Mouse (Mus musculus): ENCODE measurements at regions not wholly inside any gene's neighbourhood (a gene's known extent, or its start where the extent isn't known, plus 50 kb on each side); places are given as distances from the start of the nearest gene placed in this dataset.

DNA sequence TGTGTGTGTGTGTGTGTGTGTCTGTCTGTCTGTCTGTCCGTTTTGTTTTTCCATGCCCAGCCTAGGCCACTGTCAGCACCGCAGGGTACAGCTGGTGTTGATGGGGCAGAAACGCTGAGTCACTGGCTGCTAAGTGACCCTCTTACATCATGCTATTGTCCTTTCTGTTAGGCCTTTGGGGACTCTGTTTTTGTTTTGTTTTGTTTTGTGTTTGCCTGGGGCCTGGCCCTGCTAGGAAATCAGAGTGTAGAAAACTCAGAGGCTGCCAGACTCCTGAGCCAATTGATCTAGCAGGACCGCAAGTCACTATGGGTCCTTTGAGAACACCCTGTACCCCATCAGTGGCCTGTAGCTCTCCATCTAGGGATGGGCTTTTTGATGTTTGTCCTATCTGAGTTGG, 59.9 kb upstream of the Ahctf1 start:
- H3K27me3 ChIP-seq (replicated peaks): no peaks in the 10 kb centered on the region
- no peaks in the 10 kb centered on the region for H3K9me3 ChIP-seq
- no peak overlapping the region for H3K27ac ChIP-seq
- H3K4me1 ChIP-seq (replicated peaks): peaks cover 9% of the 10 kb centered on the region; the same call in 1 of the 2 replicates
- WGBS: 63% methylated on average over 4 of the region's 4 CpGs
- ATAC-seq: no peak
- H3K9ac ChIP-seq: no peak overlapping the region
- no peaks in the 10 kb centered on the region for H3K36me3 ChIP-seq
- H3K4me2 ChIP-seq (replicated peaks): no peak overlapping the region
- no peak overlapping the region for H3K4me3 ChIP-seq (replicated peaks)

DNA sequence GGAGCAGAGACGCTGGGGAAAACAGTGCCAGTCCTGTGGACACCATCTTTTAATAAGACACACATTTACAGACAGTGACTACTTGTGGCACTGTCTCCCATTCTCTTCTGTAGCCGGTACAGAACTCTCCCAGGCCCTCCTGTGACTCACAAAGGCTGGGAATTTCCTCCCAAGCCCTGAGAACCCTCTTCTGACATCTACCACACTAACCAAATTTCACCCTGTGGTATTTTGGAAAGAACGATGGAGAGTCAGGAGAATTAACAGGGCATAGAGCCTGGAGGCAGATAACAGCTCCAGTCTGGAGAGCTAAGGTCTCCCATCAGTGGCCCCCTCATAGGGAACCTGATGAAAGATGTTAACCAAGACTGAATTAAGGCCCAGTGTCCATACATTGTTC, 59.5 kb upstream of the Ahctf1 start:
- no peak for ATAC-seq
- 72% methylated on average over 3 of the region's 3 CpGs for WGBS

DNA sequence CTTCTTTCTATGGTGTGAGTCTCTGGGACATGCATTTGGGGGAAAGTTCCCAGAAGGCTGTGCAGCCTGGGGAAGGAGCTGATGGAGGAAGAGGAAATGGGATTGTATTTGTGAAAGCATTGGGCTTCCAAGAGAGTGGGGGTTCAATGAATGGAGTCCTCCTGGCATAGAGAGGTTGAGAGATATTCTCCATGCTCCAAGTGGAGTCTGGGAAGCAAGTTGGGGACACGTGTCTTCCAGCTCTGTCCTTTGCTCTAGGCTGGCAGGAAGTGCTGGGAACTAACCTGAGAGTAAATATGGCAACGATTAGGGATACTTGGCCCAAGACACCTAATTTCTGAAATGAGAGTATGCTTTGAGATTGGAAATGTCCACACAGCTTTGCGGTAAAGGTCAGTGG, 58.3 kb upstream of the Ahctf1 start:
- 89% methylated on average over 3 of the region's 3 CpGs for WGBS
- H3K9ac ChIP-seq: no peak overlapping the region
- ATAC-seq: no peak
- no peaks in the 10 kb centered on the region for H3K27me3 ChIP-seq (replicated peaks)
- no peak overlapping the region for H3K4me2 ChIP-seq (replicated peaks)
- peaks cover 9% of the 10 kb centered on the region; the same call in 1 of the 2 replicates for H3K4me1 ChIP-seq (replicated peaks)
- no peaks in the 10 kb centered on the region for H3K36me3 ChIP-seq
- H3K4me3 ChIP-seq (replicated peaks): no peak overlapping the region
- H3K9me3 ChIP-seq: no peaks in the 10 kb centered on the region
- no peak overlapping the region for H3K27ac ChIP-seq

More for the DNA sequence above, 59.5 kb upstream of the Ahctf1 start:
- no peak overlapping the region for H3K9ac ChIP-seq
- no peak overlapping the region for H3K4me3 ChIP-seq (replicated peaks)
- no peak overlapping the region for H3K27ac ChIP-seq
- peaks cover 9% of the 10 kb centered on the region; the same call in 1 of the 2 replicates for H3K4me1 ChIP-seq (replicated peaks)
- no peaks in the 10 kb centered on the region for H3K9me3 ChIP-seq
- H3K4me2 ChIP-seq (replicated peaks): no peak overlapping the region
- H3K36me3 ChIP-seq: no peaks in the 10 kb centered on the region
- no peaks in the 10 kb centered on the region for H3K27me3 ChIP-seq (replicated peaks)

DNA sequence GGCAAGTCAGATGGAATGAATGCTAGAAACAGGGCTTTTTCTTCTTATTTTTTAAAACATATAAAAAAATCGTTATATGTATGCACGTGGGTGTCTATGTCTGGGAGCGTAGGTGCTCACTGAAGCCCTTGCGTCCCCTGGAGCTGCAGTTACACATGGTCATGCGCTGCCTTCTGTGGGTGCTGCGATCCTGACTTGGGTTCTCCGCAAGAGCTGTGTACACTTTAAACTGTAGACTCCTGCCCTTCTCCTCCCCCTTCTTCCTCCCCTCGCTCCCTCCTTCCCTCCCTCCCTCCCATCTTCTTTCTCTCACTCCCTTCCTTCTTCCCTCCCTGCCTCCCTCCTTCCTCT, 56.0 kb upstream of the Ahctf1 start:
- H3K4me1 ChIP-seq (replicated peaks): no peaks in the 10 kb centered on the region
- ATAC-seq: no peak
- H3K9me3 ChIP-seq: no peaks in the 10 kb centered on the region
- H3K27me3 ChIP-seq (replicated peaks): no peaks in the 10 kb centered on the region
- H3K36me3 ChIP-seq: no peaks in the 10 kb centered on the region
- no peak overlapping the region for H3K4me2 ChIP-seq (replicated peaks)
- H3K9ac ChIP-seq: no peak overlapping the region
- H3K4me3 ChIP-seq (replicated peaks): no peak overlapping the region
- WGBS: 71% methylated on average over 8 of the region's 8 CpGs
- no peak overlapping the region for H3K27ac ChIP-seq

DNA sequence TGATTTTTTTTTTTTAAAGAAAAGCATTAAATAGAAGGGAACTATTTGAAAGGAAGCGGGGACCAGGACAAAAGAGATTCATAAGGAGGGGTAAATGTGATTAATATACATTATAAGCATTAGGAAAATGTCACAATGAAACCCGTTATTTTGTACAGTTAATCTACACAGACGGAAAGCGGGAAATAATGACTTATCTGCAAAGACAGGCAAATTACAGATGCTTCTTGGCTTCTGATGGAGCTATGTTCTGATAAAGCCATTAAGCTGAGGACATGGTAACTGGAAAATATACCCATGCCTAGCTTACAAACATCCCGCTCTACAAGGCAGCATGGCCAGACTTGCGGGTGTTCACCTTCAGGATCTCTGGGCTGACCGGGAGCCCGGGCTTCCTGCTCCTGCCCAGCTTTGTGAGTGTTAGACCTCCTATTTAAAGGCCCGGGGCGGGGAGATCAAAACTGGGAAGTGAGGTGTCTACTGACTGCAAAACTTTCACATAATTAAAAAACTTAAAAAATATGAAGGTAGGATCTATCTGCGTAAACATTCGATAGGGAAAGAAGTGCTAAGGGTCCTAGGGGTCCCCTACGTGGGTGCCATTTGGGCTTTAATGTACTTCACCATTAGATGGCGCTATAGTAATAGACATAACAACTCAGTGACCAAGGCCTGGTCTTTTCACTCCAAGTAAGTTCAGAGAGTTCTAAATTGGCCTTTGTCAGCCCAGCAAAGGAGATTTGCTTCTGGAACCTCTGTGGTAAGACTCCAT, 55.5 kb upstream of the Ahctf1 start:
- no peak overlapping the region for H3K9ac ChIP-seq
- WGBS: 46% methylated on average over 14 of the region's 14 CpGs
- no peak overlapping the region for H3K4me3 ChIP-seq (replicated peaks)
- no peaks in the 10 kb centered on the region for H3K9me3 ChIP-seq
- H3K4me2 ChIP-seq (replicated peaks): no peak overlapping the region
- H3K36me3 ChIP-seq: no peaks in the 10 kb centered on the region
- no peak overlapping the region for H3K27ac ChIP-seq
- H3K4me1 ChIP-seq (replicated peaks): no peaks in the 10 kb centered on the region; the same call in 1 of the 2 replicates
- ATAC-seq: peak; percentile 75
- H3K27me3 ChIP-seq (replicated peaks): no peaks in the 10 kb centered on the region

DNA sequence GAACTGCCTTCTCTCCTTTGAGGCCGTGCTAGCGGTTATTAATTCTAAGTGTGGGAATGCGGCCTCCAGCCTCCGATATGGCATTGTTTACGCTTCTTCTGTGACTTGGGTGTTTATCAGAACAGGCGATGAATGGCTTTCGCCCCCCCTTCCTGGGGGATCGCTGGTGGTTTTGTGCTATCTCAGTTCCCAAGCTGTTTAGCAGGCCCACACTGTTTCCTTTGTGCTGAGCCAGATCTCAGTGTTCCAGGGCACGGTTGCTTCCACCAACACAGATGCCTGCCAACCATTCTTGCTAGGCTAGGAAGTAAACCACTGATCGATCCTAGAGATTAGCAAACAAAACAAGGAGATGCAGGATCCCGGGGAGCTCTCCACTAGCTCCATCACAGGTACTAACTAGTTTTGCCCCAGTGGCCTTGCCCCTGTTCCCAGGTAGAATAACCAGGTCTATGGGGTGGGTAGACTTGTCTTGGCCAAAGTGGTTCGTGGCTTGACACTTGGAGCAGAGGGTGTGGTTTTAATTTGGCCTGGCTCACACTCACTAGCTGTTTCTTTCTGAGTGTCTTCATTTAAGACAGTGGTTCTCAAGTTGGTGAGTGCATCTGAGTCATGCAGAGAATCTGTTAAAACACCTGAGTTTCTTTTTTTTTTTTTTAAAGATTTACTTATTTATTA, 50.9 kb upstream of the Ahctf1 start:
- H3K27ac ChIP-seq: no peak overlapping the region
- no peaks in the 10 kb centered on the region for H3K9me3 ChIP-seq
- H3K36me3 ChIP-seq: no peaks in the 10 kb centered on the region
- no peak overlapping the region for H3K4me2 ChIP-seq (replicated peaks)
- ATAC-seq: no peak
- no peak overlapping the region for H3K9ac ChIP-seq
- H3K4me1 ChIP-seq (replicated peaks): peaks cover 4% of the 10 kb centered on the region; the same call in 1 of the 2 replicates
- 33% methylated on average over 12 of the region's 12 CpGs for WGBS
- no peaks in the 10 kb centered on the region for H3K27me3 ChIP-seq (replicated peaks)
- no peak overlapping the region for H3K4me3 ChIP-seq (replicated peaks)

Data from intestine, embryonic 15.5 days (tissue).